Mouse (Mus musculus): ENCODE measurements at regions not wholly inside any gene's neighbourhood (a gene's known extent, or its start where the extent isn't known, plus 50 kb on each side); places are given as distances from the start of the nearest gene placed in this dataset.

DNA sequence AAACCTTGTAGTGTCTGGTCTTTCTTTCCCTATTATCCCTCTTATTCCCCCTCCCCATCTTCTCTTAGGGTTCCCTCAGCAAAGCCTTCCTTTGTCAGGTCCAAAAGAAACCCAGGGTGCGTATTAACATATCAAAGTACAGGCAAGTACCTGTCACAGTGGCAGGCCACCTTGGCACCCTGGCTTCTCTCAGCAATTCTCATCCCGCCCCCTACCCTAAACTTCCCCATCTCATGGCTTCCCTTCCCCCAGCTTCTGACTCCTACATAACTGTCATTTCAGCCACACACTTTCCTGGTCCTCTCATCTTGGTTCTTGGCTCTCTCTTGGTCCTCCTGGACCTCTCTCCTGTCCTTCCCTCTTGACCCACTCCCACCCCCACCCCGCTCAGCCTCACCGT lies 112.8 kb upstream of the Gdf10 start:
- Histone ChIP-seq H3K4me3 (ENCODE audit: low read depth, low read length) (no peak overlapping the region), H3K4me1 (ENCODE audit: control insufficient read depth, insufficient read depth, low read length) (no peaks in the 10 kb centered on the region), H3K27me3 (ENCODE audit: control insufficient read depth, insufficient read depth, low read depth, low read length) (no peaks in the 10 kb centered on the region), H3K27ac (ENCODE audit: low read length) (no peak overlapping the region), H3K36me3 (ENCODE audit: control insufficient read depth, insufficient read depth, low read length) (no peaks in the 10 kb centered on the region), H3K4me2 (ENCODE audit: low read length) (no peak overlapping the region), H3K9me3 (replicated peaks; ENCODE audit: control insufficient read depth, low read length, poor library complexity, severe bottlenecking) (no peaks in the 10 kb centered on the region), H3K9ac (ENCODE audit: low read depth, low read length) (no peak overlapping the region)
- WGBS, result 69% methylated on average over 4 of the region's 4 CpGs
- ATAC-seq, result no peak

DNA sequence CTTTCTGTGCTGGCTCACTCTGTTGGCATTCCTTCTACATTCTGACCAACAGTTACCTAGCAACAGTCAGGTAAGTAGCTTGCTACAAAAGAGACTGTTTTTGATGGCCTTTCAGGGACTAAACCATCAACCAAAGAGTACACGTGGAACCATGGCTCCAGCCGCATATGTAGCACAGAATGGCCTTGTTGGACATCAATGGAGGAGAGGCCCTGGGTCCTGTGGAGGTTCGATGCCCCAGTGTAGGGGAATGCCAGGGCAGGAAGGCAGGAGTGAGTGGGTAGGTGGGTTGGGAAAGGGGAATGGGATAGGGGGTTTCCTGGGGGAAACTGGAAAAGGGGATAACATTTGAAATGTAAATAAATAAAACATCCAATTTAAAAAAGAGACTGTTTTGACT lies 112.1 kb upstream of the Gdf10 start:
- Histone ChIP-seq H3K4me3 (ENCODE audit: low read depth, low read length) (no peak overlapping the region), H3K27me3 (ENCODE audit: control insufficient read depth, insufficient read depth, low read depth, low read length) (no peaks in the 10 kb centered on the region), H3K36me3 (ENCODE audit: control insufficient read depth, insufficient read depth, low read length) (no peaks in the 10 kb centered on the region), H3K9ac (ENCODE audit: low read depth, low read length) (no peak overlapping the region), H3K4me2 (ENCODE audit: low read length) (no peak overlapping the region), H3K4me1 (ENCODE audit: control insufficient read depth, insufficient read depth, low read length) (no peaks in the 10 kb centered on the region), H3K9me3 (replicated peaks; ENCODE audit: control insufficient read depth, low read length, poor library complexity, severe bottlenecking) (no peaks in the 10 kb centered on the region), H3K27ac (ENCODE audit: low read length) (no peak overlapping the region)
- peak; percentile 28; the same call in 1 of the 2 replicates for ATAC-seq
- 52% methylated on average over 3 of the region's 3 CpGs for WGBS

GRCm38 (mm10) chr14:33812266-33812665 lies 111.1 kb upstream of the Gdf10 start:
- no peak for ATAC-seq
- no peak overlapping the region for H3K4me3 ChIP-seq (ENCODE audit: low read depth, low read length)
- H3K36me3 ChIP-seq (ENCODE audit: control insufficient read depth, insufficient read depth, low read length), result no peaks in the 10 kb centered on the region
- H3K9me3 ChIP-seq (replicated peaks; ENCODE audit: control insufficient read depth, low read length, poor library complexity, severe bottlenecking), result no peaks in the 10 kb centered on the region
- H3K4me2 ChIP-seq (ENCODE audit: low read length), result no peak overlapping the region
- H3K4me1 ChIP-seq (ENCODE audit: control insufficient read depth, insufficient read depth, low read length), result no peaks in the 10 kb centered on the region
- H3K9ac ChIP-seq (ENCODE audit: low read depth, low read length), result no peak overlapping the region
- WGBS, result 82% methylated on average over 8 of the region's 8 CpGs
- no peak overlapping the region for H3K27ac ChIP-seq (ENCODE audit: low read length)
- no peaks in the 10 kb centered on the region for H3K27me3 ChIP-seq (ENCODE audit: control insufficient read depth, insufficient read depth, low read depth, low read length)

GRCm38 (mm10) chr14:33812772-33813171 lies 110.6 kb upstream of the Gdf10 start:
- Histone ChIP-seq H3K9ac (ENCODE audit: low read depth, low read length) (no peak overlapping the region), H3K4me2 (ENCODE audit: low read length) (no peak overlapping the region), H3K9me3 (replicated peaks; ENCODE audit: control insufficient read depth, low read length, poor library complexity, severe bottlenecking) (no peaks in the 10 kb centered on the region), H3K4me1 (ENCODE audit: control insufficient read depth, insufficient read depth, low read length) (no peaks in the 10 kb centered on the region), H3K27ac (ENCODE audit: low read length) (no peak overlapping the region), H3K4me3 (ENCODE audit: low read depth, low read length) (no peak overlapping the region), H3K36me3 (ENCODE audit: control insufficient read depth, insufficient read depth, low read length) (no peaks in the 10 kb centered on the region), H3K27me3 (ENCODE audit: control insufficient read depth, insufficient read depth, low read depth, low read length) (no peaks in the 10 kb centered on the region)
- no peak for ATAC-seq
- WGBS, result 81% methylated on average over 4 of the region's 4 CpGs

- no peak for ATAC-seq
- WGBS, result 88% methylated on average over 3 of the region's 3 CpGs
- no peaks in the 10 kb centered on the region for H3K4me1 ChIP-seq (ENCODE audit: control insufficient read depth, insufficient read depth, low read length)
- H3K27ac ChIP-seq (ENCODE audit: low read length), result no peak overlapping the region
- H3K9me3 ChIP-seq (replicated peaks; ENCODE audit: control insufficient read depth, low read length, poor library complexity, severe bottlenecking), result no peaks in the 10 kb centered on the region
- no peak overlapping the region for H3K4me3 ChIP-seq (ENCODE audit: low read depth, low read length)
- H3K27me3 ChIP-seq (ENCODE audit: control insufficient read depth, insufficient read depth, low read depth, low read length), result no peaks in the 10 kb centered on the region
- no peak overlapping the region for H3K4me2 ChIP-seq (ENCODE audit: low read length)
- no peaks in the 10 kb centered on the region for H3K36me3 ChIP-seq (ENCODE audit: control insufficient read depth, insufficient read depth, low read length)
- H3K9ac ChIP-seq (ENCODE audit: low read depth, low read length), result no peak overlapping the region
Measured at GRCm38 (mm10) chr14:33813274-33813673, 110.1 kb upstream of the Gdf10 start.

- no peaks in the 10 kb centered on the region for H3K9me3 ChIP-seq (replicated peaks; ENCODE audit: control insufficient read depth, low read length, poor library complexity, severe bottlenecking)
- no peak overlapping the region for H3K27ac ChIP-seq (ENCODE audit: low read length)
- H3K27me3 ChIP-seq (ENCODE audit: control insufficient read depth, insufficient read depth, low read depth, low read length), result no peaks in the 10 kb centered on the region
- no peaks in the 10 kb centered on the region for H3K4me1 ChIP-seq (ENCODE audit: control insufficient read depth, insufficient read depth, low read length)
- no peak overlapping the region for H3K9ac ChIP-seq (ENCODE audit: low read depth, low read length)
- no peak overlapping the region for H3K4me3 ChIP-seq (ENCODE audit: low read depth, low read length)
- WGBS, result 89% methylated on average over 1 of the region's 1 CpGs
- no peaks in the 10 kb centered on the region for H3K36me3 ChIP-seq (ENCODE audit: control insufficient read depth, insufficient read depth, low read length)
- no peak overlapping the region for H3K4me2 ChIP-seq (ENCODE audit: low read length)
- no peak for ATAC-seq
Measured at GRCm38 (mm10) chr14:33814107-33814506, 109.3 kb upstream of the Gdf10 start.

DNA sequence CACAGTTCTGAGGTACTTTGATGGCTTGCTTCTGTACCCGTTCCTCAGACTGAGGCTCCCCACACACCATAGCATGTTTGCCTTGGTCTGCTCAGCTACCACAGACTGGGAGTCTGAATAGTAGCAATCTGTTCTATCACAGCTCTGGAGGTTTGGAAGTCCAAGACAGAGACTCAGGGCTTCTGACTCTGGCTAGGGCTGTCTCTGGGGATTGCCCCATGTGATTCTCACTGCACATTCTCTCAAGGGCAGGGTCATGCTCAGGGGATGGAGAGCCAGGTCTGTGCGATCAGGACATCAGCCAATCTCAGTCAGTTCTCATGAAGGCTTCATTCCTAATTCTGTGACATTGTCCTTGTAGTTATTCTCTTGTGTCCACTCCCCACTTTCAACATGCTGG lies 108.8 kb upstream of the Gdf10 start:
- Histone ChIP-seq H3K4me2 (ENCODE audit: low read length) (no peak overlapping the region), H3K9ac (ENCODE audit: low read depth, low read length) (no peak overlapping the region), H3K27me3 (ENCODE audit: control insufficient read depth, insufficient read depth, low read depth, low read length) (no peaks in the 10 kb centered on the region), H3K4me3 (ENCODE audit: low read depth, low read length) (no peak overlapping the region), H3K27ac (ENCODE audit: low read length) (no peak overlapping the region), H3K36me3 (ENCODE audit: control insufficient read depth, insufficient read depth, low read length) (no peaks in the 10 kb centered on the region), H3K9me3 (replicated peaks; ENCODE audit: control insufficient read depth, low read length, poor library complexity, severe bottlenecking) (no peaks in the 10 kb centered on the region), H3K4me1 (ENCODE audit: control insufficient read depth, insufficient read depth, low read length) (no peaks in the 10 kb centered on the region)
- 92% methylated on average over 2 of the region's 2 CpGs for WGBS
- ATAC-seq, result no peak

GRCm38 (mm10) chr14:33820541-33821260 lies 102.7 kb upstream of the Gdf10 start:
- H3K4me2 ChIP-seq (ENCODE audit: low read length), result no peak overlapping the region
- H3K4me1 ChIP-seq (ENCODE audit: control insufficient read depth, insufficient read depth, low read length), result peaks cover 11% of the 10 kb centered on the region
- H3K36me3 ChIP-seq (ENCODE audit: control insufficient read depth, insufficient read depth, low read length), result no peaks in the 10 kb centered on the region
- H3K27ac ChIP-seq (ENCODE audit: low read length), result no peak overlapping the region
- WGBS, result 92% methylated on average over 14 of the region's 14 CpGs
- no peak overlapping the region for H3K9ac ChIP-seq (ENCODE audit: low read depth, low read length)
- no peak for ATAC-seq
- H3K9me3 ChIP-seq (replicated peaks; ENCODE audit: control insufficient read depth, low read length, poor library complexity, severe bottlenecking), result no peaks in the 10 kb centered on the region
- H3K27me3 ChIP-seq (ENCODE audit: control insufficient read depth, insufficient read depth, low read depth, low read length), result no peaks in the 10 kb centered on the region
- H3K4me3 ChIP-seq (ENCODE audit: low read depth, low read length), result no peak overlapping the region

- Histone ChIP-seq H3K27ac (ENCODE audit: low read length) (no peak overlapping the region), H3K36me3 (ENCODE audit: control insufficient read depth, insufficient read depth, low read length) (no peaks in the 10 kb centered on the region), H3K9ac (ENCODE audit: low read depth, low read length) (no peak overlapping the region), H3K27me3 (ENCODE audit: control insufficient read depth, insufficient read depth, low read depth, low read length) (no peaks in the 10 kb centered on the region), H3K4me3 (ENCODE audit: low read depth, low read length) (no peak overlapping the region), H3K9me3 (replicated peaks; ENCODE audit: control insufficient read depth, low read length, poor library complexity, severe bottlenecking) (no peaks in the 10 kb centered on the region), H3K4me1 (ENCODE audit: control insufficient read depth, insufficient read depth, low read length) (peaks cover 11% of the 10 kb centered on the region), H3K4me2 (ENCODE audit: low read length) (no peak overlapping the region)
- no peak for ATAC-seq
- WGBS, result 91% methylated on average over 7 of the region's 7 CpGs
Measured at GRCm38 (mm10) chr14:33821436-33821835, 102.0 kb upstream of the Gdf10 start.
